Mouse (Mus musculus) inflammation-experienced regulatory T-cells, adult 16 weeks (primary cell): ENCODE data around the gene Bag1. TPM values are rescaled to one million over a fixed set of nuclear protein-coding genes. Genes with fewer than 3 reads are reported as not detected.

ENCODE experiments used
- polyA plus RNA-seq: library from polyadenylated mRNA; unstranded; fragments of 100-300 nt; shearing (Covaris generic); gene quantifications from one replicate; pipeline ENCODE4 v1.2.1, GENCODE M21; 2017

Gene Bag1
- 18.3 TPM for polyA plus RNA-seq

DNA sequence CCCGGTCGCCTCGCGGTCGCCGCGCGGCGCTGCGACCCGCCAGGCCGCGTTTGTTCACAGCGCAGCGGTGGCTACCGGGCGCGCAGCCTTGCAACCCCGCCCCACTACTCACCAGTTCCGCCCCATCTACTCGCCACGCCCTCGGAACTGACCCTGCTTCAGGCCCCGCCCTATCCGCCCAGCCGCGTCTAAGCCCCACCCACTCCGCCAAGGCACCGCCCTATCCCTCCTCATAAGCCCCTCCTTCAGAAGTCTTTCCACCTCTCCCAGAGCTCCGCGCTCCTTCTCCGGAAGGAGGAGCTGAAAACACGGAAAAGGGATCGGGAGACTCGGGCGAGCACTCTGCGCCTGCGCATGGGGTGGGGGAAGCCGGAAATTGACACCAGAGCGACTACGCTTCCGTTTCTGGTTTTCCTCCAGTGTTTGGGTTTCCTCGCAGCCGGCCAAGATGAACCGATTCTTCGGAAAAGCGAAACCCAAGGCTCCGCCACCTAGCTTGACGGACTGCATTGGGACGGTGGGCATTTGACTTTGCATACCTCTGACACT is at the start of gene Bag1, which contains the start of gene Chmp5:
Gene Bag1, minus strand, starts transcription at position 135 of the 549 bp plus-strand sequence.
Gene Chmp5, plus strand, starts transcription at position 248 of the 549 bp plus-strand sequence.

DNA sequence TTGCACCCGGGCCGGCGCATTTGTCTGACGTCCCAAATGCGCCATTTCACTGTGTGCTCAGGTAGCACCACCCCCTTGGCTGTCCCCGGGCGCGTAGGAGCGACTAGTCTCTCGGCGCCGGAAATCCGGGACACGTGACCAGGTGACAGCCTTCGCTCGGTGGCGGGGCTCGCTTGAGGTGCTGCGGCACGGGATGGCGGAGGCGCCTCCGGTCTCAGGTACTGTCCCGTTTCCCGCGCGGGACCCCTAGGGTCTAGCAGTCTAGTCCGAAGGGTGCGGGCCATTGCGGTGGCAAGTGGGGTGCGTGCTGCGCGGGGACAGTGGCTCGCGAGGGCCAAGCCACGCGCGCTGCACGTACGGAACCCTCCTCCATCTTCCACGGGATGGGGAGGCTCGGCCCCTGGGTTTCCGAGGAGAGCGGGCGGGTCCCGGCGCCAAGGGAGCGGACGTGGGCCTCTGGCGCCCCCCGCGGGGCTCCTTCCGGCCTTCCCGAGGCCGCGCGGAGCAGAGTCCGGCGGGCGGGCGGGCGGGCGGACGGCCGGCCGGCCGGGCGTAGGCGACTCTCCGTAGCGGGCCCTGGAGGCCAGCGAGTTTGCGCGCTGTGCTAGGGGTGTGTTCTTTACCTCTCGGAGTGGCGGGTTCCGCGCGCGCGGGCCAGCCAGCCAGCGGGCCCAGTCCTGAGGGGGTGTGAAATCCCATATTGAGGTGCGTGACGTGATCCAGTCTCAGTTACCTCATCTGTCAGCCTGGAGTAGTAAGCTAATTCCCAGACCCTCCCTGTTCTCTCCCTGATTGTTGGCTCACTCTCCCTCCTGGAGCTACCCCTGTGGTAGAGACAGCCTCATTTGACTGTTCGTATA is 23.0 kb upstream of the Bag1 start, which contains the start of gene Nfx1:
Gene Nfx1, plus strand, starts transcription at position 65 of the 860 bp plus-strand sequence.

DNA sequence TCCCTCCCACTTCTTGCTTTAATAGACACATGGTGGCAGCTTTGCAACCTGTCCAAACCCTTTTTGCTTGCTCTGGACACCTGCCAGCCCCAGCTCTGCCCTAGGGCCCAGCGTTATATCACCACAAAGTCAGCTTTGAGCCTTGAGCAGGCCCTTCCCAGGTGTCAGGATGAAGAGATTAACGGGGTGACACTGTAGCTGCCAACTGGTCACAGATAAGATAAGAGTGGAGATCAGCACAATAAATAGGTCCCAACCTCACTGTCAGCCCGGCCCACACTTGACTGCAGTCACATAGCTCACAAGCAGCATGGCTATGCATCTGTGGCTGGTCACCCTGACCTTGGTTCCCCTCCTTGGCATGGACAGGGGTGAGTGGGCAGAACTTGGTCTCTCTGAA is 28.3 kb downstream of the Bag1 start, which contains the start of gene Spink4:
Gene Spink4, plus strand, starts transcription at position 268 of the 400 bp plus-strand sequence.

Other genes with a start within 250 kb of the Bag1 start
- 39.9 TPM for gene Aptx, start 245.1 kb downstream of the Bag1 start, polyA plus RNA-seq
- 418 TPM for gene Dnaja1, start 226.1 kb downstream of the Bag1 start, polyA plus RNA-seq
- 148 TPM for gene Smu1, start 190.4 kb downstream of the Bag1 start, polyA plus RNA-seq
- 34.7 TPM for gene B4galt1, start 94.3 kb downstream of the Bag1 start, polyA plus RNA-seq
- not detected for gene Spink4, start 28.2 kb downstream of the Bag1 start, polyA plus RNA-seq
- 91.2 TPM for gene Chmp5, start 113 bp upstream of the Bag1 start, polyA plus RNA-seq
- 129 TPM for gene Nfx1, start 22.6 kb upstream of the Bag1 start, polyA plus RNA-seq
- not detected for gene Aqp7, start 99.8 kb upstream of the Bag1 start, polyA plus RNA-seq
- gene Aqp3, start 149.9 kb upstream of the Bag1 start, polyA plus RNA-seq, result 13.1 TPM
- 64.4 TPM for gene Nol6, start 176.2 kb upstream of the Bag1 start, polyA plus RNA-seq
- gene Ube2r2, start 187.4 kb upstream of the Bag1 start, polyA plus RNA-seq, result 30.6 TPM